In genomic region chr7:64287414-64288091, GRCm38 (mm10) we compare ENCODE assay signal across 8 mouse cellular contexts. TPM values are rescaled to one million over a fixed set of nuclear protein-coding genes. Genes with fewer than 3 reads are reported as not detected.
DNase-seq lines count a peak whose midpoint lies in the region; ATAC-seq and TF ChIP-seq lines count a peak whose summit lies in the region.

Gene Mtmr10 (plus strand): TSS chr7:64287653.

- H3K4me2 ChIP-seq in embryonic facial prominence, embryonic 13.5 days, result peak within 1 kb of the TSS; percentile 64
- H3K4me2 ChIP-seq in limb, embryonic 12.5 days, result peak within 1 kb of the TSS; percentile 68
- H3K4me2 ChIP-seq in midbrain, embryonic 15.5 days, result peak within 1 kb of the TSS; percentile 50

- peak; percentile 64 for TF ChIP-seq POLR2A in kidney, adult 2 months (IDR thresholded peaks at IDR 0.05; ENCODE audit: low read depth, low read length)
- peak; percentile 26 for TF ChIP-seq POLR2A in spleen, adult 2 months (IDR thresholded peaks at IDR 0.05; ENCODE audit: low read depth, low read length)

- peak within 1 kb of the TSS; percentile 84 for H3K4me3 ChIP-seq in embryonic facial prominence, embryonic 13.5 days
- peak within 1 kb of the TSS; percentile 75 for H3K4me3 ChIP-seq in kidney, adult 2 months (ENCODE audit: insufficient read depth, low read depth, low read length)
- H3K4me3 ChIP-seq in limb, embryonic 12.5 days (replicated peaks), result peak within 1 kb of the TSS; percentile 76
- peak within 1 kb of the TSS; percentile 72 for H3K4me3 ChIP-seq in midbrain, embryonic 15.5 days
- peak within 1 kb of the TSS; percentile 79 for H3K4me3 ChIP-seq in spleen, adult 2 months (ENCODE audit: extremely low read depth, insufficient read depth, insufficient read length)

- peaks cover 12% of the 10 kb centered on the region for H3K4me1 ChIP-seq in embryonic facial prominence, embryonic 13.5 days
- peaks cover 3% of the 10 kb centered on the region; the same call in 1 of the 2 replicates for H3K4me1 ChIP-seq in kidney, adult 2 months (ENCODE audit: control insufficient read depth, insufficient read depth, low read length)
- 0 out of 2 replicates have a peak, but pooled peaks cover 3% of the 10 kb centered on the region for H3K4me1 ChIP-seq in limb, embryonic 12.5 days (replicated peaks)
- H3K4me1 ChIP-seq in midbrain, embryonic 15.5 days, result peaks cover 11% of the 10 kb centered on the region
- H3K4me1 ChIP-seq in spleen, adult 2 months (ENCODE audit: control insufficient read depth, insufficient read depth, insufficient read length), result no peaks in the 10 kb centered on the region

- no peaks in the 10 kb centered on the region for H3K36me3 ChIP-seq in embryonic facial prominence, embryonic 13.5 days
- H3K36me3 ChIP-seq in kidney, adult 2 months (ENCODE audit: control insufficient read depth, insufficient read depth, low read length), result no peaks in the 10 kb centered on the region
- peaks cover 14% of the 10 kb centered on the region for H3K36me3 ChIP-seq in limb, embryonic 12.5 days
- no peaks in the 10 kb centered on the region for H3K36me3 ChIP-seq in midbrain, embryonic 15.5 days (replicated peaks)
- no peaks in the 10 kb centered on the region for H3K36me3 ChIP-seq in spleen, adult 2 months (ENCODE audit: control insufficient read depth, insufficient read depth, low read length)

- peak within 1 kb of the TSS; percentile 72 for H3K27ac ChIP-seq in embryonic facial prominence, embryonic 13.5 days
- H3K27ac ChIP-seq in kidney, adult 2 months (ENCODE audit: insufficient read depth, low read depth, low read length), result peak within 1 kb of the TSS; percentile 83
- peak within 1 kb of the TSS; percentile 79 for H3K27ac ChIP-seq in limb, embryonic 12.5 days
- H3K27ac ChIP-seq in midbrain, embryonic 15.5 days, result peak within 1 kb of the TSS; percentile 79
- peak within 1 kb of the TSS; percentile 62 for H3K27ac ChIP-seq in spleen, adult 2 months (ENCODE audit: insufficient read depth, low read length)

- TF ChIP-seq CTCF in kidney, adult 2 months (conservative IDR thresholded peaks at IDR 0.05; ENCODE audit: insufficient read depth, insufficient read length, low read depth, low read length), result no peak; the same call in 1 of the 2 replicates
- TF ChIP-seq CTCF in spleen, adult 2 months (IDR thresholded peaks at IDR 0.05; ENCODE audit: extremely low read depth, insufficient read depth, insufficient read length, insufficient replicate concordance), result 0 out of 2 replicates have a peak, but pooled peaks have one; percentile 14

- under 1% methylated on average over 77 of the region's 77 CpGs for WGBS in embryonic facial prominence, embryonic 13.5 days
- WGBS in kidney, adult 2 months, result under 1% methylated on average over 77 of the region's 77 CpGs
- under 1% methylated on average over 77 of the region's 77 CpGs for WGBS in limb, embryonic 12.5 days
- WGBS in midbrain, embryonic 15.5 days, result under 1% methylated on average over 77 of the region's 77 CpGs
- WGBS in spleen, adult 2 months, result under 1% methylated on average over 67 of the region's 77 CpGs

- H3K9me3 ChIP-seq in embryonic facial prominence, embryonic 13.5 days, result no peaks in the 10 kb centered on the region
- no peaks in the 10 kb centered on the region for H3K9me3 ChIP-seq in limb, embryonic 12.5 days
- H3K9me3 ChIP-seq in midbrain, embryonic 15.5 days, result no peaks in the 10 kb centered on the region

- DNase-seq in 3134 (ENCODE audit: extremely low read depth, insufficient read length, low spot score), result peak; percentile 98
- peak; percentile 99 for DNase-seq in adrenal gland, postnatal 36 days
- DNase-seq in heart, adult 18-20 months, result peak; percentile 98
- peak; percentile 99 for DNase-seq in kidney, adult 2 months
- DNase-seq in spleen, adult 2 months (ENCODE audit: low read depth in 1 of 2, low spot score in 2 of 2), result peak; percentile 91 to 96

- no peaks in the 10 kb centered on the region for H3K27me3 ChIP-seq in embryonic facial prominence, embryonic 13.5 days
- H3K27me3 ChIP-seq in kidney, adult 2 months (replicated peaks; ENCODE audit: control insufficient read depth, insufficient read depth, low read length), result no peaks in the 10 kb centered on the region
- no peaks in the 10 kb centered on the region; the same call in 1 of the 2 replicates for H3K27me3 ChIP-seq in limb, embryonic 12.5 days
- no peaks in the 10 kb centered on the region for H3K27me3 ChIP-seq in midbrain, embryonic 15.5 days (replicated peaks)
- H3K27me3 ChIP-seq in spleen, adult 2 months (ENCODE audit: control insufficient read depth, insufficient read depth, low read length), result no peaks in the 10 kb centered on the region

- H3K9ac ChIP-seq in embryonic facial prominence, embryonic 13.5 days, result peak within 1 kb of the TSS; percentile 87
- peak within 1 kb of the TSS; percentile 79 for H3K9ac ChIP-seq in limb, embryonic 12.5 days (replicated peaks)
- peak within 1 kb of the TSS; percentile 72 for H3K9ac ChIP-seq in midbrain, embryonic 15.5 days

- peak; percentile 96 for ATAC-seq in embryonic facial prominence, embryonic 13.5 days (ENCODE audit: insufficient number of reproducible peaks, insufficient read depth, low FRiP score, low TSS enrichment, low read depth)
- peak; percentile 98 for ATAC-seq in limb, embryonic 12.5 days (ENCODE audit: insufficient number of reproducible peaks, insufficient read depth, low FRiP score, low TSS enrichment, low read depth)
- ATAC-seq in midbrain, embryonic 15.5 days (replicated peaks), result peak; percentile 99

RNA-seq across cellular contexts. Expression of gene Mtmr10, which starts in this region (rescaled TPM):
- total RNA-seq in adrenal gland, postnatal 36 days (2021), result 10 to 100 TPM; 26.6 to 28.4 TPM
- 13.6 and 14.5 TPM in 2 replicates for polyA plus RNA-seq in embryonic facial prominence, embryonic 13.5 days (2015; fragmentation: Nextera tagmentation; extraction: Ambion mirVana)
- total RNA-seq in heart, adult 18-20 months (2021), result 10 to 100 TPM; 14.2 to 14.3 TPM
- polyA plus RNA-seq in kidney, adult 2 months (2012; rRNA removed), result 9.7 and 10.1 TPM in 2 replicates
- polyA plus RNA-seq in limb, embryonic 12.5 days (2016; fragmentation: Nextera tagmentation; extraction: Ambion mirVana), result 13.5 and 13.6 TPM in 2 replicates
- 9.5 and 9.6 TPM in 2 replicates for polyA plus RNA-seq in midbrain, embryonic 15.5 days (2015; fragmentation: Nextera tagmentation; extraction: Ambion mirVana)
- polyA plus RNA-seq in spleen, adult 2 months (2012; rRNA removed), result 1.7 and 1.9 TPM in 2 replicates

Comparison
In these comparisons a context has a peak if more than half of its experiments do, and no peak if none do; other contexts are left out.
1. Peak in every context shown above with its lines: DNase-seq, ATAC-seq, H3K4me3 ChIP-seq and H3K27ac ChIP-seq.